Mouse (Mus musculus): ENCODE results near the gene Efna4. TPM values are rescaled to one million over a fixed set of nuclear protein-coding genes. Genes with fewer than 3 reads are reported as not detected.

Efna4 gene
- total RNA-seq, 2 experiments from 2014 or later: not detected

GRCm38 (mm10) chr3:89315930-89316831, 21.6 kb downstream of the Efna4 start:
- ATAC-seq (replicated peaks; ENCODE audit: low FRiP score, poor library complexity, severe bottlenecking): 0 out of 2 replicates have a peak, but pooled peaks have one; percentile 21

- ATAC-seq (replicated peaks; ENCODE audit: low FRiP score, poor library complexity, severe bottlenecking): no peak
Measured at GRCm38 (mm10) chr3:89315195-89315929, 22.5 kb downstream of the Efna4 start.

GRCm38 (mm10) chr3:89314791-89315190, 23.0 kb downstream of the Efna4 start:
- no peak for ATAC-seq (replicated peaks; ENCODE audit: low FRiP score, poor library complexity, severe bottlenecking)

- ATAC-seq (replicated peaks; ENCODE audit: low FRiP score, poor library complexity, severe bottlenecking): no peak
Measured at GRCm38 (mm10) chr3:89314340-89314739, 23.5 kb downstream of the Efna4 start.

- peak; percentile 79; the same call in 1 of the 2 replicates for ATAC-seq (replicated peaks; ENCODE audit: low FRiP score, poor library complexity, severe bottlenecking)
Measured at GRCm38 (mm10) chr3:89308089-89308488, 29.7 kb downstream of the Efna4 start.

- ATAC-seq (replicated peaks; ENCODE audit: low FRiP score, poor library complexity, severe bottlenecking): no peak
Measured at GRCm38 (mm10) chr3:89305551-89306325, 32.1 kb downstream of the Efna4 start.

- no peak for ATAC-seq (replicated peaks; ENCODE audit: low FRiP score, poor library complexity, severe bottlenecking)
Measured at GRCm38 (mm10) chr3:89305105-89305504, 32.7 kb downstream of the Efna4 start.

GRCm38 (mm10) chr3:89304440-89304839, 33.4 kb downstream of the Efna4 start:
- ATAC-seq (replicated peaks; ENCODE audit: low FRiP score, poor library complexity, severe bottlenecking): no peak

GRCm38 (mm10) chr3:89300514-89300913, 37.3 kb downstream of the Efna4 start:
- ATAC-seq (replicated peaks; ENCODE audit: low FRiP score, poor library complexity, severe bottlenecking): no peak

GRCm38 (mm10) chr3:89300071-89300470, 37.8 kb downstream of the Efna4 start:
- ATAC-seq (replicated peaks; ENCODE audit: low FRiP score, poor library complexity, severe bottlenecking): no peak

- no peak for ATAC-seq (replicated peaks; ENCODE audit: low FRiP score, poor library complexity, severe bottlenecking)
Measured at GRCm38 (mm10) chr3:89299499-89299898, 38.3 kb downstream of the Efna4 start.

- ATAC-seq (replicated peaks; ENCODE audit: low FRiP score, poor library complexity, severe bottlenecking): no peak
Measured at GRCm38 (mm10) chr3:89298908-89299307, 38.9 kb downstream of the Efna4 start.

- ATAC-seq (replicated peaks; ENCODE audit: low FRiP score, poor library complexity, severe bottlenecking): no peak
Measured at GRCm38 (mm10) chr3:89296761-89297396, 40.9 kb downstream of the Efna4 start.

- ATAC-seq (replicated peaks; ENCODE audit: low FRiP score, poor library complexity, severe bottlenecking): no peak
Measured at GRCm38 (mm10) chr3:89295685-89296230, 42.1 kb downstream of the Efna4 start.

- ATAC-seq (replicated peaks; ENCODE audit: low FRiP score, poor library complexity, severe bottlenecking): no peak
Measured at GRCm38 (mm10) chr3:89294195-89294594, 43.6 kb downstream of the Efna4 start.

- no peak for ATAC-seq (replicated peaks; ENCODE audit: low FRiP score, poor library complexity, severe bottlenecking)
Measured at GRCm38 (mm10) chr3:89293247-89293918, 44.4 kb downstream of the Efna4 start.

GRCm38 (mm10) chr3:89292303-89292702, 45.5 kb downstream of the Efna4 start:
- ATAC-seq (replicated peaks; ENCODE audit: low FRiP score, poor library complexity, severe bottlenecking): no peak

GRCm38 (mm10) chr3:89291874-89292273, 46.0 kb downstream of the Efna4 start:
- no peak for ATAC-seq (replicated peaks; ENCODE audit: low FRiP score, poor library complexity, severe bottlenecking)

- no peak for ATAC-seq (replicated peaks; ENCODE audit: low FRiP score, poor library complexity, severe bottlenecking)
Measured at GRCm38 (mm10) chr3:89288503-89288928, 49.3 kb downstream of the Efna4 start.
